Mouse (Mus musculus) forebrain, embryonic 10.5 days (tissue): Measurements from ENCODE around the gene Hfe2. TPM values are rescaled to one million over a fixed set of nuclear protein-coding genes. Genes with fewer than 3 reads are reported as not detected.
A peak's percentile ranks its signal among the peaks of the same experiment; 100 is the strongest.
"Not testable (repeated sequence)": the region's sequence is repeated elsewhere in the genome, so short reads cannot be mapped to it uniquely, and the experiment has no call there.

Source experiments
- DNase-seq: peaks from one replicate; pipeline ENCODE4 v3.0.0-alpha.2; 2017; ENCODE audit warnings: low spot score; ENCODE audit errors: extremely low spot score
- H3K27ac ChIP-seq: fragments of 300-500 bp; sonication (generic); 2 replicates; pipeline ENCODE4 v1.5.1; 2016; ENCODE audit warnings: mild to moderate bottlenecking
- H3K27me3 ChIP-seq: fragments of 300-500 bp; sonication (generic); 2 replicates; pipeline ENCODE4 v1.6.1; 2016; ENCODE audit warnings: mild to moderate bottlenecking; ENCODE audit not compliant: poor library complexity, severe bottlenecking
- H3K36me3 ChIP-seq: fragments of 300-500 bp; sonication (generic); replicated peaks from 2 replicates; pipeline ENCODE4 v1.6.1; 2016; ENCODE audit warnings: mild to moderate bottlenecking, moderate library complexity
- H3K4me1 ChIP-seq: fragments of 300-500 bp; sonication (generic); 2 replicates; pipeline ENCODE4 v1.6.1; 2016
- H3K4me3 ChIP-seq: fragments of 300-500 bp; sonication (generic); 2 replicates; pipeline ENCODE4 v1.5.1; 2016; ENCODE audit warnings: mild to moderate bottlenecking, moderate library complexity
- H3K9me3 ChIP-seq: fragments of 300-500 bp; sonication (generic); 2 replicates; pipeline ENCODE4 v1.6.1; 2016; ENCODE audit warnings: mild to moderate bottlenecking, moderate library complexity
- WGBS: fragments of 180-500 bp; shearing (Covaris S2); methylation state at CpG from one replicate; pipeline ENCODE4 v1.1.7; 2016; 5-methylcytosine and 5-hydroxymethylcytosine counted together
- polyA plus RNA-seq: library from polyadenylated mRNA; unstranded; fragments of >200 nt; fragmentation: Nextera tagmentation; extraction: Ambion mirVana; gene quantifications from 2 replicates; pipeline ENCODE4 v1.2.1, GENCODE M21; 2016

Hfe2 gene
- polyA plus RNA-seq, 1 experiment from 2014 or later: 1.8 TPM

DNA sequence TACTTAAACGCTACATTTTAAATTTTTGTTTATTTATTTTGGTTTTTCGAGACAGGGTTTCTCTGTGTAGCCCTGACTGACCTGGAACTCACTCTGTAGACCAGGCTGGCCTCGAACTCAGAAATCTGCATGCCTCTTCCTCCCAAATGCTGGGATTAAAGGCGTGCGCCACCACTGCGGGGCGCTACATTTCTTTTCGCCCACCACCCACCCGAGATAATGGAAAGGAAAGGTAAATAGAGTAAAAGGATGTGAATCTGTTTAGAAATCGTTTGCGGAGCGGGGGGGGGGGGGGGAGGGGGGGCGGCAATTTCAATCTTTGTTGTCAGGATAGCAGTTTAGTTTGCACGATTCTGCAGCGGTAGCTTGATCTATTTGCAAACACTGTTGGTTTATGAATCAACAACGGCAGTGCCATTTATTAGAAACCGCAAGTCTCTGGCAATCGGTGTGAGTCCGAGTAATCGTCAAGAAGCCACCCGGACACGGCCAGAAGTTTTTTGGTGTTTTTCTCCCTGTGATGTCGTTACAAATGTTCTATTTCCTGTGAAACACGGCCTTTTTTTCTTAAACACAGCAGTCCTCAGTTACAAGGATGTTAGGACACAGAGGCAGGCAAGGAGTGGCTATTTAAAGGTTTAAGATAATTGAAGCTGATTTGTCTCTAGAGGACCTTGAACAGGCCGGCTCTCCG, 37.2 kb upstream of the Hfe2 start:
- no peaks in the 10 kb centered on the region for H3K9me3 ChIP-seq
- H3K36me3 ChIP-seq: no peaks in the 10 kb centered on the region
- 7% methylated on average over 26 of the region's 26 CpGs for WGBS

DNA sequence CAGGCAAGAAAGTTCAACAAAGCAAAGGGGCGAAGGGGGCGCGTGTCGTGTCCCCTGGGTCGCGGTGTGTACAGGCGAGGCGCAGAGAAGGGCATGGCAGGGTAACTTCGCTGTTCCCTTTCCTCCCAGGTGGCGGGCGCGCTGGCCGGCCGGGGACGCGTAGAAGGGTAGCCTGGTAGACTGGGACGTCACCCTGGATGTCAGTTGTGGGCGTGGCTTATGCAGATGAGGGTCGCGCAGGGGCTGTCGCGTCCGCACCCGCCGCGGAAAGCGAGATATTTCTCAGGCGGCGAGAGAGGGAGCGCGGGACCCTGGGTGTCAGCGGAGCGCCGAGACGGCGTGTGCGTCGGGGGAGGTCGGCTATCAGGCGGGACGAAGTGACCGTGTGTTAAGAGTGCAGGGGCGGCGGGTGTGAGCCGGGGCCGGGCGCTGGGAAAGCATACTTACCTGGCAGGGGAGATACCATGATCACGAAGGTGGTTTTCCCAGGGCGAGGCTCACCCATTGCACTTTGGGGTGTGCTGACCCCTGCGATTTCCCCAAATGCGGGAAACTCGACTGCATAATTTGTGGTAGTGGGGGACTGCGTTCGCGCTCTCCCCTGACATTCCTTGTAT, 36.6 kb upstream of the Hfe2 start:
- H3K36me3 ChIP-seq, H3K9me3 ChIP-seq, DNase-seq: not testable (repeated sequence)
- Histone ChIP-seq H3K27ac (peak overlapping the region; percentile 82), H3K27me3 (peaks cover 17% of the 10 kb centered on the region), H3K4me3 (peak overlapping the region; percentile 47), H3K4me1 (peaks cover 19% of the 10 kb centered on the region)
- 0% methylated on average over 4 of the region's 55 CpGs for WGBS

More for the DNA sequence above, 37.2 kb upstream of the Hfe2 start:
- H3K27ac ChIP-seq: peak overlapping the region; percentile 82
- H3K4me1 ChIP-seq: peaks cover 19% of the 10 kb centered on the region
- DNase-seq: peak; percentile 50
- peaks cover 20% of the 10 kb centered on the region for H3K27me3 ChIP-seq
- peak overlapping the region; percentile 47 for H3K4me3 ChIP-seq

DNA sequence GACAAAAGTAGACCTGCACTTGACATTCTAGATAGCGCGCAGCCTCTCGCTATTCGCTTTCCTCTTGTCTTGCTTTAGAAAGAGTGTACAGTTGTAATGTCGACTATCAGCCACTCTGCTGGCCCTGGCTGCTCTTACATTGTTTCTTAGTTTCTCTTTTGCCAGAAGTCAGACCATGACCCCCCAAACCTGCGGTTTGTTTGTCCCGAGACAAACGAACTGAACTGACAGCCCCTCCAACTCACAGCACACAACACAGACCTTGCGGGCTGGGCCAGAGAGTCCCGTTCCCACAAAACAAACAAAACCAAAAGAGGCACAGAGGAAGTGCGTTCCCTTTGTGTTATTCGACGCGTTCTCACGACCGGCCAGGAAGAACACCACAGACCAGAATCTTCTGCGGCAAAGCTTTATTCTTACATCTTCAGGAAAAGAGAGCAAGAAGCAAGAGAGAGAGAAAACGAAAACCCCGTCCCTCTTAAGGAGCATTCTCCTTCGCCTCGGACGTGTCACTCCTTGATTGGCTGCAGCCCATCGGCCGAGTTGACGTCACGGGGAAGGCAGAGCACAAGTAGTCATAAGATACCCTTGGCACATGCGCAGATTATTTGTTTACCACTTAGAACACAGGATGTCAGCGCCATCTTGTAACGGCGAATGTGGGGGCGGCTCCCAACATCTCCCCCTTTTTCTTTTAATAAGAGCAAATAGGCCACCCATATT, 35.9 kb upstream of the Hfe2 start:
- 0% methylated on average over 9 of the region's 31 CpGs for WGBS
- H3K4me3 ChIP-seq: peak overlapping the region; percentile 40
- peaks cover 19% of the 10 kb centered on the region for H3K4me1 ChIP-seq

DNA sequence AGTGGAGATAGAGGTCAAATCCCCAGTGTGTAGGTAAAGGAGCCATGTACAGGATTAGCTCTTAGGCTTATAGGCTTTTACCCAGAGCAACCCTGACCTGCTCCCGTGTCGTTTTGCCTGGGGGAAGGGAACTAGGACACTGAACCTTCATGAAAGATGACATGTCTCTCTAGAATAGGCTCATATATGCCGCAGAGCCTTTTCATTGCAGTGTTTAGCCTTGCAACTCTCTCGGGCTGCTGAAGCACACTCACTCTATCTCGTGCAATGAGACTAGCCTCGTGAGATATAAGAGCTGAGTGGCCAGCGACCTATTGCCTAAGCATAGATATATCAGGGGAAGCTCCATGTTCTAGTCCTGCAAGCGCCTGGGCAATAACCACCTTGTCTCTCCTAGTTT, 35.3 kb upstream of the Hfe2 start:
- peaks cover 19% of the 10 kb centered on the region for H3K4me1 ChIP-seq
- WGBS: 57% methylated on average over 6 of the region's 8 CpGs
- DNase-seq, H3K9me3 ChIP-seq, H3K36me3 ChIP-seq, H3K27me3 ChIP-seq: not testable (repeated sequence)
- H3K4me3 ChIP-seq: peak overlapping the region; percentile 14; the same call in 1 of the 2 replicates
- peak overlapping the region; percentile 85 for H3K27ac ChIP-seq

More for the DNA sequence above, 35.9 kb upstream of the Hfe2 start:
- peak overlapping the region; percentile 85 for H3K27ac ChIP-seq
- H3K27me3 ChIP-seq: peaks cover 10% of the 10 kb centered on the region
- not testable (repeated sequence) for H3K36me3 ChIP-seq, DNase-seq, H3K9me3 ChIP-seq

DNA sequence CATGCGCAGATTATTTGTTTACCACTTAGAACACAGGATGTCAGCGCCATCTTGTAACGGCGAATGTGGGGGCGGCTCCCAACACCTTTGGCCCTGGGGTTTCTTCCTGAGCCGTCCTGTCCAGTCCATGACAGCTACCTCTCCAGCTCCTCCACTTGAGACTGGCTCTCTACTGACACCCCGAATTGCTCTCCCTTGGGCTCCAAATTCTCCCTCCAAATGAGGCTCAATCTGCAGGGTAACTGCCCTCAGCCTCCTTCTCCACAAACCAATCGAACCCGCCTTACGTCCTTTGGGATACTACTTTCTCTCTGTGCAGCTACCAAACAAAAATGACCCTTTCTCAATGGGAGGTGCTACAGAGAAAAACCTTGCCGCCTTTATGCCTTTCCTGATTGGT, 30.5 kb upstream of the Hfe2 start:
- not testable (repeated sequence) for DNase-seq, H3K27ac ChIP-seq, H3K36me3 ChIP-seq, H3K27me3 ChIP-seq, H3K9me3 ChIP-seq, H3K4me3 ChIP-seq
- peaks cover 26% of the 10 kb centered on the region for H3K4me1 ChIP-seq
- WGBS: 93% methylated on average over 6 of the region's 11 CpGs

DNA sequence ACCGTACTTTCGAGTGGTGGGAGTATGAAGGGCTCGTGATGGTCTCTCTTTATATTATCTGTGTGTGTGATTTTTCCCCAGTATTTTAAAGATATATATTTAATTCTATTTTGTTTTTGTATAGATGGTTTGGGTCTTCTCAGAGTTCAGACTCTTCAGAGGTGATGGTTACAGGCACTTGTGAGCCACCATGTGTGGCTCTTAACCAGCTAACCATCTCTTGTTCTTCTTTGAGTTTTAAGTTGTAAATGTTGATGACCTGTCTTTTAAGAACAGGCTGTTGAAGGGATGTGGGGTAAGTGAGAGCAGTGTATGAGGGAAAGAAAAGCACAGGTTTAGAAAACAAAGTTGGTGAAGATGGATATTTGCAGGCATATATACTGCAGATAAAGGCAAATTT, 30.1 kb upstream of the Hfe2 start:
- H3K36me3 ChIP-seq: no peaks in the 10 kb centered on the region
- peaks cover 8% of the 10 kb centered on the region for H3K27me3 ChIP-seq
- peaks cover 26% of the 10 kb centered on the region for H3K4me1 ChIP-seq
- H3K27ac ChIP-seq: no peak overlapping the region
- H3K4me3 ChIP-seq: no peak overlapping the region
- 95% methylated on average over 3 of the region's 3 CpGs for WGBS
- H3K9me3 ChIP-seq: no peaks in the 10 kb centered on the region
- DNase-seq: no peak

DNA sequence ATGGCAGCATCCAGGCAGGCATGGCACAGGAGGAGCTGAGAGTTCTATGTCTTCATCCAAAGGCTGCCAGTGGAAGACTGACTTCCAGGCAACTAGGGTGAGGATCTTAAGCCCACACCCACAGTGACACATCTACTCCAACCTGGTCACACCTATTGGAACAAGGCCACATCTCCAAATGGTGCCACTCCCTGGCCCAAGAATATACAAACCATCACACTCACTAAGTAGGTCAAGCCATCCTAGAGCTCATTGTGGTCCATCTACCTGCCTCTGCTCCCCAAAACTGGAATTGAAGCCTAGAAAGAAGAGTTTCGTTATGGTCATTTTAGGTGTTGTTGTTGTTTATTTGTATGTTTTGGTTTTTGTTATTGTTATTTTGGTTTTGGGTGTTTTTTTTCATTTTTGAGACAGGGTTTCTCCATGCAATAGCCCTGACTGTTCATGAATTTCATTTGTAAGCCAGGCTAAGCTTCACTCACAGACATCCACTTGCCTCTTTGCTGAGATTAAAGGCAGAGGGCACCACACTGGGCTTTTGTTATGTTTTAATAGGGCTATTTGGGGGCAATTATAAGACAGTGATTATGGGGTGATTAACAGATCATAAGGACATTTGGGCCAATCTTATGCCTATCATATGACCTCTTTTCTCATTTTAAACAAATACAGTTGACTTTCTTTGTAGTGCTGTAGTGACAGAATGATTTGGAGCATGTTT, 29.3 kb upstream of the Hfe2 start:
- peaks cover 26% of the 10 kb centered on the region for H3K4me1 ChIP-seq
- H3K27me3 ChIP-seq: peaks cover 8% of the 10 kb centered on the region
- 88% methylated on average over 1 of the region's 1 CpGs for WGBS
- DNase-seq: no peak
- H3K4me3 ChIP-seq: peak overlapping the region; percentile 11; the same call in 1 of the 2 replicates
- H3K9me3 ChIP-seq: no peaks in the 10 kb centered on the region
- H3K27ac ChIP-seq: no peak overlapping the region
- no peaks in the 10 kb centered on the region for H3K36me3 ChIP-seq

DNA sequence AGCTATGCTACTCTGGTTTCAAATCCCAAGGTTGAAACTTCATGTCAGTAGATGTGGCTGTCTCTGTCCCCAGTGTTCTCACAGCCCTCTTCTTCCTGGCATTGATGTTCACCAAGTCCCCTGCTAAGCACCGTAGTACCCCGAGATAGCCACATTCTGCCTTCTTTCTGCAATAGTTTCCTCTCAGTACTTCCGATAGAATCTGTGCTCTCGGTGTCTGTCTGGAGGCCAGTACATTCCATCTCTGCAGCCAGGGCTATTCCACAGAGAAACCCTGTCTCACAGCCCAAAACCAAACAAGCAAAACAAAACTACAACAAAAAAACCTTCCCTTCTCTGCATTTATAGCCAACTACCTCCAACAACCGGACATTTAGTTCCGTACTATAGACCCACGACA, 28.8 kb upstream of the Hfe2 start:
- peak overlapping the region; percentile 67 for H3K4me3 ChIP-seq
- no peak for DNase-seq

DNA sequence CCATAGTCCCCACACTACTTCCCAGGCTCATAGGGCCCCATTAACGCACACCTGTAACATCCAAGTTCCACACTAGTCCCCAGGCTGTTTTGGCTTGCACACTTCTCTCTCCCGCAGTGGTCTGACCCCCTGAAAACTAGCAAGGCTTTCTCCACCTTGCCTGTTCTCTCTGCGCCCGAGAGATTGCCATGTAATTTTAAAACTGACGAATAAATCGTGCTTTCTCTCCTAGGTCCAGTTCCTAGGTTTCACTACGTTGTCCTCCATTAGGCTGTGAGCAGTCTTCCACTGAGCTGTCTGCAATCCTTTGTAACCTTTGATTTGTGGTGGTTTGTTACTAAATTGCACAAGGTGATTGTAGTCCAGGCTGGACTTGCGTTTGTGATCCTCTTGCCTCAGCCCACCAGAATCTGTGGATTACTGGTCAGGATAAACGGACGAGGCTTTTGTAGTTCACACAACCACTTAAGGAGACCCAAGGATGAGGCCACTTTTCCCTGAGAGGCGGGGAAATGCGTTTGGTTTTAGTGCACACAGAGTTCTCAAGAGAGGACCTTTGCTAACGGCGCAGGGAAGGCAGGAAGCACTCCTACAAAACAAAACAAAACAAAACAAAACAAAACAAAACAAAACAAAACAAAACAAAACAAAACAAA, 28.2 kb upstream of the Hfe2 start:
- WGBS: 12% methylated on average over 14 of the region's 14 CpGs
- DNase-seq: peak; percentile 24
- peaks cover 26% of the 10 kb centered on the region for H3K4me1 ChIP-seq
- H3K27ac ChIP-seq: 0 out of 2 replicates have a peak overlapping the region, but pooled peaks have one; percentile 67
- H3K9me3 ChIP-seq, H3K36me3 ChIP-seq, H3K27me3 ChIP-seq: not testable (repeated sequence)
- H3K4me3 ChIP-seq: peak overlapping the region; percentile 67

More for the DNA sequence above, 28.8 kb upstream of the Hfe2 start:
- H3K36me3 ChIP-seq: no peaks in the 10 kb centered on the region
- peaks cover 8% of the 10 kb centered on the region for H3K27me3 ChIP-seq
- H3K27ac ChIP-seq: no peak overlapping the region
- peaks cover 26% of the 10 kb centered on the region for H3K4me1 ChIP-seq
- H3K9me3 ChIP-seq: no peaks in the 10 kb centered on the region
- WGBS: 66% methylated on average over 7 of the region's 7 CpGs

DNA sequence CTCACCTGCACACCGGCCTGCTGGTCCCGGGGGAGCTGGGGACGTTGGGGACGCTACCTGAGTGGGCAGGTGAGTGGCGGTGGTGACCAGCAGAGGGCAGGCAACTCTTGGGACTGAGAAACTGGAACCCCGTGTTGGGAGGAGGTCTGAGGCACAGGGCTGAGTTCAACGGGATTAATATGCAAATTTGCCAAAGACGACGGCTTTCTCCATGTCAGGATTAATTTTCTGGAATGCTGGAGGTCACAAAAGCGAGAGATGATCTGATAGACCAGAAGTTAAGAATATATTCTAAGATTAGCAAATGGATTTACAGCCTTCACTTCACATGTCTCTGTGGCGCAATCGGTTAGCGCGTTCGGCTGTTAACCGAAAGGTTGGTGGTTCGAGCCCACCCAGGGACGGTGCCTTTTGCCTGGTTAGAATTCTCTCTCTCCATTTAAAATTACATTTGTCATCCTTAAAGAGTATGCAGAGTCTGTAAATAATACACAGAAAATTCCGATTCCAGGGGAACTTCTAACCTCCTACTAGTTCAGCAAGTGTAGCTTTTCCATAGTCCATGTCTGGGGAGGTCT, 27.4 kb upstream of the Hfe2 start:
- Histone ChIP-seq H3K4me3 (peak overlapping the region; percentile 67), H3K9me3 (no peaks in the 10 kb centered on the region), H3K27me3 (peaks cover 8% of the 10 kb centered on the region), H3K36me3 (no peaks in the 10 kb centered on the region), H3K4me1 (peaks cover 29% of the 10 kb centered on the region), H3K27ac (peak overlapping the region; percentile 67; the same call in 1 of the 2 replicates)
- peak; percentile 83 for DNase-seq
- under 1% methylated on average over 19 of the region's 19 CpGs for WGBS

DNA sequence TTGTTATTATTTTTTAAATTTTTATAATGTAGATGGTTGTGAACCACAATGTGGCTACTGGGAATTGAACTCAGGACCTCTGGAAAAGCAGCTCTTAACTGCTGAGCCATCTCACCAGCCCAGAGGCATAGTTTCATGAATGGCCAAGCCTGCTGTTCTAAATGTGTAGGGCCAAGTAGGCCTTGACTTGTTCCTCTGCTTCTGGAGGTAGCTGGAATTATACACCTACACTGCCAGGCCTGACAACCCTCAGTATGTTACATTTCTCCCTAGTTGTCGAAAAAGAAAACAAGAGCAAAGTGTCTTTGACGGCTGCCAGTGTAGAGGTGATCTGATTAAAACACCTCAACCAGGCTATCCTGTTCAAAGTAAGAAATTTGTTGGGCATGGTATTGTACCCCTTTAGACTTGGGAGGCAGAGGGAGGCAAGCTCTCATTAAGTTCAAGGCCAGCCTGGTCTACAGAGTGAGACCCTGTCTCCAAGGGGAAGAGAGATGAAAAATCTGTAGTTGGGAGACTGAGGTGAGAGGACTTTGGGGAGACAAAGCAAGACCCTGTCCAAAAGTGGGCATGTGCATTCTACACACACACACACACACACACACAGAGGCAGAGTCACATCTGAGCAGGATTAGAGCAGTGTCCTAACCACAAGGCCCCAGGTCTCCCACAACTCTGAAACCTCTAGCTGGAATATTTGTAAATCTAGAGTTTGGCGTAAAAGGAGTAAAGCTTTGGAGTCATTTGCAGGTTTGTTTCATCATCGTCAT, 26.3 kb upstream of the Hfe2 start:
- Histone ChIP-seq H3K36me3 (no peaks in the 10 kb centered on the region), H3K27ac (no peak overlapping the region), H3K27me3 (peaks cover 8% of the 10 kb centered on the region), H3K9me3 (no peaks in the 10 kb centered on the region), H3K4me3 (peak overlapping the region; percentile 77; the same call in 1 of the 2 replicates), H3K4me1 (peaks cover 34% of the 10 kb centered on the region)
- no peak for DNase-seq
- 80% methylated on average over 4 of the region's 4 CpGs for WGBS
